Mouse (Mus musculus): ENCODE data around the gene Hdhd3. TPM values are rescaled to one million over a fixed set of nuclear protein-coding genes. Genes with fewer than 3 reads are reported as not detected.

Hdhd3 gene
- polyA plus RNA-seq, 1 experiment: 14.1 TPM

GRCm38 (mm10) chr4:62500799-62501198 is 2.5 kb downstream of the Hdhd3 start:
- no peak overlapping the region for H3K4me3 ChIP-seq (replicated peaks; ENCODE audit: extremely low read depth, low read depth, low read length)
- DNase-seq: no peak
- H3K4me1 ChIP-seq (ENCODE audit: control insufficient read depth, insufficient read depth, low read length): peaks cover 20% of the 10 kb centered on the region
- TF ChIP-seq CTCF (IDR thresholded peaks at IDR 0.05; ENCODE audit: insufficient read depth, low read length) (no peak), POLR2A (IDR thresholded peaks at IDR 0.05; ENCODE audit: borderline replicate concordance, extremely low read depth, low read depth, low read length) (no peak)
- WGBS: 76% methylated on average over 4 of the region's 4 CpGs

- peak; percentile 59 for DNase-seq
- TF ChIP-seq POLR2A (IDR thresholded peaks at IDR 0.05; ENCODE audit: borderline replicate concordance, extremely low read depth, low read depth, low read length) (no peak), CTCF (IDR thresholded peaks at IDR 0.05; ENCODE audit: insufficient read depth, low read length) (no peak)
- WGBS: 19% methylated on average over 8 of the region's 8 CpGs
Observed at GRCm38 (mm10) chr4:62496815-62497214, 6.5 kb downstream of the Hdhd3 start.

GRCm38 (mm10) chr4:62495946-62496345 is 7.3 kb downstream of the Hdhd3 start:
- 44% methylated on average over 8 of the region's 8 CpGs for WGBS

More at GRCm38 (mm10) chr4:62496815-62497214, 6.5 kb downstream of the Hdhd3 start:
- no peak overlapping the region for H3K4me3 ChIP-seq (replicated peaks; ENCODE audit: extremely low read depth, low read depth, low read length)
- H3K4me1 ChIP-seq (ENCODE audit: control insufficient read depth, insufficient read depth, low read length): peaks cover 15% of the 10 kb centered on the region

DNA sequence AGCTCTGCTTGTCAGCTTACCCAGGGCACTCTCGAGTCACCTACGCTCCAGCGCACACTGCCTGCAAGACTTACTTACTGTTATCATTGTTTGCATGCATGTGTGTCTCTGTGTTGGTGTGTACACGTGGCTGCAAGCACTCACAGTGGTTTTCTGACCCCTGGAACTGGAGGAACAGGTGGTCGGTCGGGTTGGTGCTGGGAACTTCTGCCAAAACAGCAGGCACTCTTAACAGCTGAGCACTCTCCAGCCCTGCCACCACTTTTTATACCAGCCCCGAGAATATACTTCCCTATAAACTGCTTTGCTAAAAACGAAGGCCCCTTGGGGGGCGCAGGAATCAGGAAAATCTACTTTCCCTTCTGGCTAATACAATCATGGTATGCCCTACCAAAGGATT is 9.0 kb downstream of the Hdhd3 start:
- DNase-seq: no peak
- TF ChIP-seq CTCF (IDR thresholded peaks at IDR 0.05; ENCODE audit: insufficient read depth, low read length): no peak
- TF ChIP-seq POLR2A (IDR thresholded peaks at IDR 0.05; ENCODE audit: borderline replicate concordance, extremely low read depth, low read depth, low read length): no peak
- WGBS: 50% methylated on average over 9 of the region's 9 CpGs
- no peak overlapping the region for H3K4me3 ChIP-seq (replicated peaks; ENCODE audit: extremely low read depth, low read depth, low read length)
- H3K4me1 ChIP-seq (ENCODE audit: control insufficient read depth, insufficient read depth, low read length): peaks cover 15% of the 10 kb centered on the region

More at GRCm38 (mm10) chr4:62495946-62496345, 7.3 kb downstream of the Hdhd3 start:
- peak; percentile 46 for DNase-seq
- Histone ChIP-seq H3K4me1 (ENCODE audit: control insufficient read depth, insufficient read depth, low read length) (peaks cover 15% of the 10 kb centered on the region), H3K4me3 (replicated peaks; ENCODE audit: extremely low read depth, low read depth, low read length) (no peak overlapping the region)
- TF ChIP-seq CTCF (IDR thresholded peaks at IDR 0.05; ENCODE audit: insufficient read depth, low read length): no peak
- no peak for TF ChIP-seq POLR2A (IDR thresholded peaks at IDR 0.05; ENCODE audit: borderline replicate concordance, extremely low read depth, low read depth, low read length)

GRCm38 (mm10) chr4:62492682-62493081 is 10.6 kb downstream of the Hdhd3 start:
- no peak for DNase-seq
- Histone ChIP-seq H3K4me3 (replicated peaks; ENCODE audit: extremely low read depth, low read depth, low read length) (no peak overlapping the region), H3K4me1 (ENCODE audit: control insufficient read depth, insufficient read depth, low read length) (peaks cover 15% of the 10 kb centered on the region)
- TF ChIP-seq CTCF (IDR thresholded peaks at IDR 0.05; ENCODE audit: insufficient read depth, low read length) (no peak), POLR2A (IDR thresholded peaks at IDR 0.05; ENCODE audit: borderline replicate concordance, extremely low read depth, low read depth, low read length) (no peak)
- WGBS: 68% methylated on average over 2 of the region's 2 CpGs

- Histone ChIP-seq H3K4me3 (replicated peaks; ENCODE audit: extremely low read depth, low read depth, low read length) (no peak overlapping the region), H3K4me1 (ENCODE audit: control insufficient read depth, insufficient read depth, low read length) (peaks cover 2% of the 10 kb centered on the region)
- no peak for DNase-seq
- 89% methylated on average over 2 of the region's 2 CpGs for WGBS
- TF ChIP-seq CTCF (IDR thresholded peaks at IDR 0.05; ENCODE audit: insufficient read depth, low read length) (no peak), POLR2A (IDR thresholded peaks at IDR 0.05; ENCODE audit: borderline replicate concordance, extremely low read depth, low read depth, low read length) (no peak)
Observed at GRCm38 (mm10) chr4:62487914-62488313, 15.4 kb downstream of the Hdhd3 start.

GRCm38 (mm10) chr4:62487172-62487571 is 16.1 kb downstream of the Hdhd3 start:
- no peak for TF ChIP-seq CTCF (IDR thresholded peaks at IDR 0.05; ENCODE audit: insufficient read depth, low read length)
- no peak for TF ChIP-seq POLR2A (IDR thresholded peaks at IDR 0.05; ENCODE audit: borderline replicate concordance, extremely low read depth, low read depth, low read length)
- 75% methylated on average over 5 of the region's 5 CpGs for WGBS
- H3K4me3 ChIP-seq (replicated peaks; ENCODE audit: extremely low read depth, low read depth, low read length): no peak overlapping the region
- DNase-seq: no peak
- H3K4me1 ChIP-seq (ENCODE audit: control insufficient read depth, insufficient read depth, low read length): peaks cover 2% of the 10 kb centered on the region

DNA sequence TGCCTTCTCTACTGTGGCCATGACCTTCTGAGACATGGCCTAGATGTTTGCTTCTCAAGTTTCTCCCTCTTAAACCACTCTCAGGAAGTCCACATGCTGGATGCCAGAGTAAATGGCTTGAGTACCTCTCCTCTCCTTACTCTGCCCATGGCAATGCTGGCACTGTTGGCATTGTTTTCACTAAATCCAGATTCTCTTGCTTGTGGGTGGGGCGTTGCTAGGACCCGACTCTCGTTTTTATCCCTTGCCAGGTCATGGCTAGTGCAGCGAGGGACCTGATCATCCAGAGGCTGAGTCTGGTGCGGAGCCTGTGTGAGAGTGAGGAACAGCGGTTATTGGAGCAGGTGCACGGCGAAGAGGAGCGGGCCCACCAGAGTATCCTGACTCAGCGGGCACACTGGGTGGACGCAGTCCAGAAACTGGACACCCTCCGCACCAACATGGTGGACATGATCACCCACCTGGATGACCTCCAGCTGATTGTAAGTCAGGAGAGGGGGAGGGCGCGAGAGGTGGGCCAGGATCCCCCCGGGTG is 17.0 kb downstream of the Hdhd3 start:
- whole genome bisulfite sequencing: 82% methylated on average over 15 of the region's 15 CpGs
- peak; percentile 54 for DNase-seq
- Histone ChIP-seq H3K4me3 (replicated peaks; ENCODE audit: extremely low read depth, low read depth, low read length) (no peak overlapping the region), H3K4me1 (ENCODE audit: control insufficient read depth, insufficient read depth, low read length) (peaks cover 2% of the 10 kb centered on the region)
- TF ChIP-seq CTCF (IDR thresholded peaks at IDR 0.05; ENCODE audit: insufficient read depth, low read length) (no peak), POLR2A (IDR thresholded peaks at IDR 0.05; ENCODE audit: borderline replicate concordance, extremely low read depth, low read depth, low read length) (no peak)

DNA sequence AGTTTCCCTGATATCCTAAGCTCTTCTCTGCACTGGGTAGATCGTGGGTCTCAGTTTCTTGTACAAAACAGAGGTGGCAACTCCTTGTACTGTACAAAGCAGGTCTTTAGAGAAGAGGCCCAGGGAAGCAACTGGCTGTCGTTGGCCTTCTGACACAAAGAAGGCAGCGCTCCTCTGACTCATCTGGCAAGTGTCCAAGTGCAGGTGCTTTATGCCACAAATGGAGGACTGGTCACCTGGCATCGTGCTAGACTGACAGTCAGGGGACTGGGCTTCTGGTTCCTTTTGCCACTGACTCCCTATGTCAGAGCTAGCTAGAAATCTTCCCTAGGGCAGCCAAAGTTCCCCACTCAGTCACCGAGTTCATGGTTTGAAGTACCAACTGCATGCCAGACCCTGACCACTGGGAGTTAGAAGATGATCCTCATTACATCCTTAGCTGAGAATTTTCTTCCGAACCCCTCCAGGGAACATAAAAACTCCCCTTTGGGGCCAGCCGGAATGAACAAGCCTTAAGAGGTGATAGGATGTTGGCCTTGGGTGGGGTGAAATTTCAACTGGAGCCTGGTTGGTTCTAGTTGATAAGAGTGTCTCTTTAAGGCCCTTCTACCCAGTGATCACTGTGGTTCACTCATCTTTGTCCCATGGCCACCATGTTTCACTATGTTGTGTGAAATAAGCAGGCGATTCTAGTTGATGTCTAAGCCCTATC is 17.7 kb downstream of the Hdhd3 start:
- 66% methylated on average over 8 of the region's 8 CpGs for WGBS
- peak; percentile 52 for DNase-seq

GRCm38 (mm10) chr4:62484928-62485327 is 18.3 kb downstream of the Hdhd3 start:
- H3K4me1 ChIP-seq (ENCODE audit: control insufficient read depth, insufficient read depth, low read length): peaks cover 2% of the 10 kb centered on the region
- 71% methylated on average over 3 of the region's 3 CpGs for WGBS
- DNase-seq: no peak
- TF ChIP-seq CTCF (IDR thresholded peaks at IDR 0.05; ENCODE audit: insufficient read depth, low read length) (no peak), POLR2A (IDR thresholded peaks at IDR 0.05; ENCODE audit: borderline replicate concordance, extremely low read depth, low read depth, low read length) (no peak)
- H3K4me3 ChIP-seq (replicated peaks; ENCODE audit: extremely low read depth, low read depth, low read length): no peak overlapping the region

More for the DNA sequence above, 17.7 kb downstream of the Hdhd3 start:
- Histone ChIP-seq H3K4me3 (replicated peaks; ENCODE audit: extremely low read depth, low read depth, low read length) (no peak overlapping the region), H3K4me1 (ENCODE audit: control insufficient read depth, insufficient read depth, low read length) (peaks cover 2% of the 10 kb centered on the region)
- no peak for TF ChIP-seq POLR2A (IDR thresholded peaks at IDR 0.05; ENCODE audit: borderline replicate concordance, extremely low read depth, low read depth, low read length)
- TF ChIP-seq CTCF (IDR thresholded peaks at IDR 0.05; ENCODE audit: insufficient read depth, low read length): no peak
